Mouse (Mus musculus): Measurements from ENCODE around the gene Olfr1328. TPM values are rescaled to one million over a fixed set of nuclear protein-coding genes. Genes with fewer than 3 reads are reported as not detected.
"Not testable (repeated sequence)": the region's sequence is repeated elsewhere in the genome, so short reads cannot be mapped to it uniquely, and the experiment has no call there.

Olfr1328 gene
- polyA plus RNA-seq (2012; rRNA removed) = not detected in 2 replicates

DNA sequence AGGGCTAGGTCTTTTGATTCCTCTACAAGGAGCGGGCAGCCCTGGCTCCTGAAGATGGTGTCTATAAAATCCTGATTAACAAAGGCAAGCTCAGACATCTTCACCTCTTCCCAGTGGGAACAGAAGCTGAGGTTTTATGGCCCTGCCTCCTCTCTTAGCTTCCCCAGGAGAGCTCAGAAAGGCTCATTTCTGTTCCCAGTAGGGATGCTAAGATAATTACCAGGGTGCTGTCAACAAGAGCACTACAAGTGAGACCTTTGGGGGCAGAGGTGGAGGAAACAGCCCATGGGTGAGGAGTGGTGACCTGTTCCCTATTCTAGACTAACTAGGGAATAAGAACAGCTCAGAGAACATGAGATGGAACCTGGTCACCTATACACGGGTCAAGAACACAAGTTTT lies at the start of gene Olfr1328:
Gene Olfr1328, minus strand, starts transcription at position 101 of the 400 bp plus-strand sequence.
- no peak within 1 kb of the TSS for H3K27ac ChIP-seq (ENCODE audit: control insufficient read depth, insufficient read depth, low read depth, low read length)
- no peak for TF ChIP-seq CTCF (IDR thresholded peaks at IDR 0.05; ENCODE audit: control insufficient read depth, insufficient read depth, insufficient replicate concordance, low read depth, low read length)

GRCm38 (mm10) chr4:118985291-118985690 lies 46.9 kb upstream of the Olfr1328 start:
- no peaks in the 10 kb centered on the region for H3K27me3 ChIP-seq (ENCODE audit: control insufficient read depth, insufficient read depth, low read length)
- no peak overlapping the region for H3K27ac ChIP-seq (ENCODE audit: control insufficient read depth, insufficient read depth, low read depth, low read length)
- H3K36me3 ChIP-seq (ENCODE audit: control insufficient read depth, insufficient read depth, low read length) = no peaks in the 10 kb centered on the region
- no peak overlapping the region for H3K4me3 ChIP-seq (ENCODE audit: control insufficient read depth, low read depth, low read length)
- no peaks in the 10 kb centered on the region for H3K4me1 ChIP-seq (ENCODE audit: control insufficient read depth, insufficient read depth, low read length)
- TF ChIP-seq POLR2A (IDR thresholded peaks at IDR 0.05; ENCODE audit: control insufficient read depth, low read depth, low read length) (no peak), CTCF (IDR thresholded peaks at IDR 0.05; ENCODE audit: control insufficient read depth, insufficient read depth, insufficient replicate concordance, low read depth, low read length) (no peak)

More for the DNA sequence above, at the start of gene Olfr1328:
- Histone ChIP-seq H3K4me1 (ENCODE audit: control insufficient read depth, insufficient read depth, low read length) (no peaks in the 10 kb centered on the region), H3K36me3 (ENCODE audit: control insufficient read depth, insufficient read depth, low read length) (no peaks in the 10 kb centered on the region), H3K27me3 (ENCODE audit: control insufficient read depth, insufficient read depth, low read length) (no peaks in the 10 kb centered on the region), H3K4me3 (ENCODE audit: control insufficient read depth, low read depth, low read length) (no peak within 1 kb of the TSS)

- Histone ChIP-seq H3K27me3 (ENCODE audit: control insufficient read depth, insufficient read depth, low read length) (no peaks in the 10 kb centered on the region), H3K36me3 (ENCODE audit: control insufficient read depth, insufficient read depth, low read length) (no peaks in the 10 kb centered on the region), H3K4me1 (ENCODE audit: control insufficient read depth, insufficient read depth, low read length) (no peaks in the 10 kb centered on the region; the same call in 1 of the 2 replicates), H3K4me3 (ENCODE audit: control insufficient read depth, low read depth, low read length) (no peak overlapping the region), H3K27ac (ENCODE audit: control insufficient read depth, insufficient read depth, low read depth, low read length) (no peak overlapping the region)
- TF ChIP-seq CTCF (IDR thresholded peaks at IDR 0.05; ENCODE audit: control insufficient read depth, insufficient read depth, insufficient replicate concordance, low read depth, low read length) (no peak), POLR2A (IDR thresholded peaks at IDR 0.05; ENCODE audit: control insufficient read depth, low read depth, low read length) (no peak)
These were observed 34.9 kb upstream of the Olfr1328 start for GRCm38 (mm10) chr4:118973281-118973680.

DNA sequence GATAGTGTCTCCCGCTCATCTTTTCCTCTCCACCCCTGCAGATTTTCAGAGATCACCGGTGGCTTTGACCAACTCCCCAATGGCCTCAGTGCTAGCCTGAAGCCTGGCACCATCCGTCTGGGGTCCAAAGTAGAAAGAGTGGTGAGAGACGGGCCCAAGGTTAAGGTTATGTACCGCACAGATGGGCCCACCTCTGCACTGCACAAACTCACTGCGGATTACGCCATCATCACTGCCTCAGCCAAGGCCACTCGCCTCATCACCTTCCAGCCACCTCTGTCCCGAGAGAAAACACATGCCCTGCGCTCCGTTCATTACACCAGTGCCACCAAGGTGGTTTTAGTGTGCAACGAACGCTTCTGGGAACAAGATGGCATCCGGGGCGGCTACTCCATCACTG lies 29.3 kb upstream of the Olfr1328 start:
- Histone ChIP-seq H3K27me3 (ENCODE audit: control insufficient read depth, insufficient read depth, low read length) (no peaks in the 10 kb centered on the region), H3K36me3 (ENCODE audit: control insufficient read depth, insufficient read depth, low read length) (no peaks in the 10 kb centered on the region), H3K27ac (ENCODE audit: control insufficient read depth, insufficient read depth, low read depth, low read length) (no peak overlapping the region), H3K4me3 (ENCODE audit: control insufficient read depth, low read depth, low read length) (no peak overlapping the region), H3K4me1 (ENCODE audit: control insufficient read depth, insufficient read depth, low read length) (no peaks in the 10 kb centered on the region; the same call in 1 of the 2 replicates)
- TF ChIP-seq POLR2A (IDR thresholded peaks at IDR 0.05; ENCODE audit: control insufficient read depth, low read depth, low read length) = no peak
- TF ChIP-seq CTCF (IDR thresholded peaks at IDR 0.05; ENCODE audit: control insufficient read depth, insufficient read depth, insufficient replicate concordance, low read depth, low read length) = no peak

DNA sequence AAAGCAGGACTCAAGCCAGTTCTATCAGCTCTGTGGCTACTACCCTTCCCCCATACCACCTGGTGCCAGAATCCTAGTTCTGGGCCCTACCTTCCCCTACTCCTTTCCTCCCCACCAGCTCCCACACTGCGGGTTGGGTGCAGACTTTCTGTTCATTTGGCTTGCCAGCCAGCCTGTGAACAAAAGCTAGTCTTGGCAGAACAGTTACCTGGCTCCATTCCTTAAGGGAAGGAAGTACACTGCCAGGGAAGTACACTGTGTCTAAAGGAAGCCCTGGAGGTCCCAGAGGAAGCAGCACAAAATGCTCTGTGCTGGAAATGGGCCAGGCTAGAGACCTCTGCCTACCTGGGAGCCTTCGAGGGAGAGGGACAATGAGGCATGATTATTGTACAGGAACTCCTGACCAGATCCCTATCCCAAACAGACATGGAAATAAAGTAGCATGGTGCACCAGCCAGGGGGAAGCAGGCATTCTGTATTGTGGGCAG lies 22.8 kb upstream of the Olfr1328 start, which contains the start of gene Lao1:
Gene Lao1, plus strand, starts transcription at position 438 of the 488 bp plus-strand sequence.
- TF ChIP-seq CTCF (IDR thresholded peaks at IDR 0.05; ENCODE audit: control insufficient read depth, insufficient read depth, insufficient replicate concordance, low read depth, low read length) (no peak), POLR2A (IDR thresholded peaks at IDR 0.05; ENCODE audit: control insufficient read depth, low read depth, low read length) (no peak)
- H3K36me3 ChIP-seq (ENCODE audit: control insufficient read depth, insufficient read depth, low read length) = no peaks in the 10 kb centered on the region
- no peak within 1 kb of the TSS for H3K27ac ChIP-seq (ENCODE audit: control insufficient read depth, insufficient read depth, low read depth, low read length)
- no peaks in the 10 kb centered on the region for H3K27me3 ChIP-seq (ENCODE audit: control insufficient read depth, insufficient read depth, low read length)
- H3K4me3 ChIP-seq (ENCODE audit: control insufficient read depth, low read depth, low read length) = no peak within 1 kb of the TSS
- H3K4me1 ChIP-seq (ENCODE audit: control insufficient read depth, insufficient read depth, low read length) = no peaks in the 10 kb centered on the region

DNA sequence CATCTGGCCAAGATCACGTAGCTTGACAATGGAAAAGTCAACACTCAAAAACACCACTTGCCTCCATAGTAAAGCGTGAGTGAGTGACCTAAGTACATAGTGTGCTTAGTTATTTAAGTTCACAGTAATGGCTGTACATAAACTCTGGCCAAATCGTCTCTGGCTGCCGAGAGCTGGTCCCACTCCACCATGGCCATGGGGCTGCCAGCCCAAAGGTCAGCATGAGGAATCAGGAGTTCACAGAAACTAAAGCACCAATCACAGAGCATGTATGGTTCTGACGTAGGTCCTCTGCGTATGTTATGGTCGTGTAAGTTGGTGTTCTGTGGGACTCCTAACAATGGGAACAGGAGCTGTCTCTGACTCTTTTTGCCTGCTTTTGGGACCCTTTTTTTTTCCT lies 20.4 kb upstream of the Olfr1328 start:
- TF ChIP-seq CTCF (IDR thresholded peaks at IDR 0.05; ENCODE audit: control insufficient read depth, insufficient read depth, insufficient replicate concordance, low read depth, low read length) (no peak), POLR2A (IDR thresholded peaks at IDR 0.05; ENCODE audit: control insufficient read depth, low read depth, low read length) (no peak)
- Histone ChIP-seq H3K4me1 (ENCODE audit: control insufficient read depth, insufficient read depth, low read length) (no peaks in the 10 kb centered on the region), H3K4me3 (ENCODE audit: control insufficient read depth, low read depth, low read length) (no peak overlapping the region), H3K27ac (ENCODE audit: control insufficient read depth, insufficient read depth, low read depth, low read length) (no peak overlapping the region), H3K36me3 (ENCODE audit: control insufficient read depth, insufficient read depth, low read length) (no peaks in the 10 kb centered on the region), H3K27me3 (ENCODE audit: control insufficient read depth, insufficient read depth, low read length) (no peaks in the 10 kb centered on the region)

GRCm38 (mm10) chr4:118931326-118931725 lies 7.1 kb downstream of the Olfr1328 start:
- not testable (repeated sequence) for H3K4me1 ChIP-seq (ENCODE audit: control insufficient read depth, insufficient read depth, low read length); H3K36me3 ChIP-seq (ENCODE audit: control insufficient read depth, insufficient read depth, low read length); H3K27me3 ChIP-seq (ENCODE audit: control insufficient read depth, insufficient read depth, low read length); H3K4me3 ChIP-seq (ENCODE audit: control insufficient read depth, low read depth, low read length); H3K27ac ChIP-seq (ENCODE audit: control insufficient read depth, insufficient read depth, low read depth, low read length)

DNA sequence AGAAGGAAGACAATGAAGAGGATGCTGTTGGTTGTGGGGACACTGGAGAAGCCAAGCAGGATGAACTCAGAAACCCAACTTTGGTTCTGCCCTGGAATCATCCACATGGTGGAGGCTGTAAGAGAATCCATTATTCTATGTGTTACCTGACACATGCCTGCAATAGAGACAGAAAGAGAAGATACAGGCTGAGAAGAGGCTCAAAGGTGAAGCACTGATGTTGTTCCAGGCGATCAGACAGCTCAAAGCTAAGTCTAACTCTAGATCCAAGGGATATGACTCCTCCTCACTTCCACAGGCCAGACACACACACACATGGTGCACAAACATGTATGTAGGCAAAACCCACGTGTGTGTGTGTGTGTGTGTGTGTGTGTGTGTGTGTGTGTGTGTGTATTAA lies 21.0 kb downstream of the Olfr1328 start, which contains the start of gene Olfr1329:
Gene Olfr1329, minus strand, starts transcription at position 101 of the 400 bp plus-strand sequence.
- not testable (repeated sequence) for H3K4me3 ChIP-seq (ENCODE audit: control insufficient read depth, low read depth, low read length); H3K4me1 ChIP-seq (ENCODE audit: control insufficient read depth, insufficient read depth, low read length); H3K36me3 ChIP-seq (ENCODE audit: control insufficient read depth, insufficient read depth, low read length); H3K27ac ChIP-seq (ENCODE audit: control insufficient read depth, insufficient read depth, low read depth, low read length); H3K27me3 ChIP-seq (ENCODE audit: control insufficient read depth, insufficient read depth, low read length)
